Mouse (Mus musculus) heart, adult 11 months (tissue): ENCODE measurements around the gene Zfp882.
"Not testable (repeated sequence)": the region's sequence is repeated elsewhere in the genome, so short reads cannot be mapped to it uniquely, and the experiment has no call there.

Source experiments
- DNase-seq: peaks from one replicate; pipeline ENCODE4 v3.0.0; 2022

Zfp882 gene

GRCm38 (mm10) chr8:71908309-71909261 is at the start of gene Zfp882, which contains the start of gene Zfp617:
TSS of gene Zfp882 (plus strand) at chr8:71908608.
TSS of gene Zfp617 (plus strand) at chr8:71908635.
- DNase-seq: peak; percentile 99

- DNase-seq: peak; percentile 94
Measured at GRCm38 (mm10) chr8:71861551-71861950, 46.9 kb upstream of the Zfp882 start.

GRCm38 (mm10) chr8:71862038-71862437 is 46.4 kb upstream of the Zfp882 start:
- DNase-seq: not testable (repeated sequence)

- DNase-seq: peak; percentile 98
Measured at GRCm38 (mm10) chr8:71881618-71882274, 26.7 kb upstream of the Zfp882 start, which contains the start of gene Zfp709. TSS of gene Zfp709 (plus strand) at chr8:71882019.

GRCm38 (mm10) chr8:71900666-71901065 is 7.7 kb upstream of the Zfp882 start:
- DNase-seq: not testable (repeated sequence)

GRCm38 (mm10) chr8:71903084-71903483 is 5.3 kb upstream of the Zfp882 start:
- DNase-seq: peak; percentile 70

GRCm38 (mm10) chr8:71906809-71907208 is 1.6 kb upstream of the Zfp882 start:
- DNase-seq: no peak

GRCm38 (mm10) chr8:71907798-71908257 is 580 bp upstream of the Zfp882 start:
- DNase-seq: peak; percentile 88

- DNase-seq: peak; percentile 57
Measured at GRCm38 (mm10) chr8:71912286-71912685, 3.9 kb downstream of the Zfp882 start.

GRCm38 (mm10) chr8:71922567-71923401 is 14.4 kb downstream of the Zfp882 start:
- peak; percentile 100 for DNase-seq

GRCm38 (mm10) chr8:71925791-71926190 is 17.4 kb downstream of the Zfp882 start:
- peak; percentile 55 for DNase-seq

GRCm38 (mm10) chr8:71926551-71926950 is 18.1 kb downstream of the Zfp882 start:
- DNase-seq: peak; percentile 41

- DNase-seq: no peak
Measured at GRCm38 (mm10) chr8:71927779-71928178, 19.4 kb downstream of the Zfp882 start.

GRCm38 (mm10) chr8:71938037-71938436 is 29.6 kb downstream of the Zfp882 start:
- DNase-seq: peak; percentile 25

- DNase-seq: peak; percentile 78
Measured at GRCm38 (mm10) chr8:71940293-71941208, 32.1 kb downstream of the Zfp882 start.

- DNase-seq: peak; percentile 45
Measured at GRCm38 (mm10) chr8:71941776-71942175, 33.4 kb downstream of the Zfp882 start.

- peak; percentile 53 for DNase-seq
Measured at GRCm38 (mm10) chr8:71948624-71949023, 40.2 kb downstream of the Zfp882 start.

GRCm38 (mm10) chr8:71950482-71951221 is 42.2 kb downstream of the Zfp882 start, which contains the start of gene Zfp961:
TSS of gene Zfp961 (plus strand) at chr8:71951038.
- peak; percentile 100 for DNase-seq

- DNase-seq: peak; percentile 78
Measured at GRCm38 (mm10) chr8:71951436-71952161, 43.2 kb downstream of the Zfp882 start.

- peak; percentile 53 for DNase-seq
Measured at GRCm38 (mm10) chr8:71952489-71952888, 44.1 kb downstream of the Zfp882 start.
